Mouse (Mus musculus): ENCODE results near the gene Hspbap1.
A peak's percentile ranks its signal among the peaks of the same experiment; 100 is the strongest.

The Hspbap1 gene

DNA sequence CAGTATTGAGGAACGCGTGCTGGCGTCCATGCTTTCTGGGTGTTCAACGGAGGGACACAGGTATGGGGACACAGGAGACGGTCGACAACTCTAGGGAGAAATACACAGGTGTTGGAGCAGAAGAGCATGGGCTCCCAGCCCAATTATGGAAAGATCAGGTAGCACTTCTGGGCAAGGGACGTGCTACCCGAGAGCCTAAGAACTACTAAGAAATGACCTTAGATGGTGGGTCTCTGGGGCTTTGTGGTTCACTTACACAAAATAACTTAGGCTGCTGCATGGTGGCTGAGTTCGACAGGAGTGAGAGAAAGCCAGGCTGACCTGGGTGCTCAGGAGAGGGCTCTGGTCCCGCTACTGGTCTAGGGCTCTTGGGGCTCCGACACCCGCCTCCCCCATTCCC is 101.7 kb downstream of the Hspbap1 start:
- DNase-seq (ENCODE audit: low read depth, low spot score): no peak

DNA sequence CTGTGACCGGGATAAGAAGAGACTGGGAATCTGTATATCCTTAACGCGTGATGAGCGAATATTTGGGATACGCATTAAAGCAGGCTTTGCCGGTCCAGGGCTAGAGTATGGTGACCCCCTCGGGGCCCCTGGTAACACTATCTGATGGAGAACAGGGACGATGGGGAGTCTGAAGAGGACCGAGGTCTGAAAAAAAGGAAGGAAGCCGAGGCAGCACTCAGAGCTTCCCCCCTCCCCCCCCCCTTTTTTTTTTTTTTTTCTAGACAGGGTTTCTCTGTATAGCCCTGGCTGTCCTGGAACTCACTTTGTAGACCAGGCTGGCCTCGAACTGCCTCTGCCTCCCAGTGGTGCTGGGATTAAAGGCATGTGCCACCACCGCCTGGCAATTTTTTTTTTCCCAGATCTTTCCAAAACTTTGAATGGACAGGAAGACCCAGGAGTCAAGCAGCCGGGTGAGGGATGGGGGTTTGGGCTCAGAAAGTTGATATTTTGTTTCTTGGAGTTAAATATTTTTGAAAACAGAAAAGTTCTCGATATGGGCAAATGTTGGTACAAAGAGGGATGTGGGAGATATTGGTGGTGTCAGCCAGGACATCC is 102.3 kb downstream of the Hspbap1 start:
- DNase-seq (ENCODE audit: low read depth, low spot score): no peak

DNA sequence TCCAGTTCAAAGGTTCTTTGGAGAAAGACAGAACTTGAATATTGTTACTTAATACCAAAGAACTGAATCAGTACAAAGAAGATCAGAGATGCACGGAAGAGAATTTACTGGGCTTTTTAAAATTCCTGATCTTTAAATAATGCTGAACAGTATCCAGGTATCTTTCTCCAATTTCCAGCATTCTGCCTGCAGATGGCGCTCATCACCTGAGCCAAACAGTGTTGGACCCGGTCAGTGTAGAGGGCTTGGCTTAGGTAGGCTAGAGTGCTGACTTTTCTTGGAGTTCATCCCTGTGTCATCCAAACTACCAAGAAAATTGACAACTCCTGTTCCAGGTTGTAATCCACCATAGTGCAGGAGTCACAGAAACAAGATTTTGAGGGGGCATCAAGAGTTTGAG is 104.2 kb downstream of the Hspbap1 start:
- DNase-seq (ENCODE audit: low read depth, low spot score): peak; percentile 80

Data from ZHBTc4 (cell line).